Mouse (Mus musculus) liver, embryonic 14.5 days (tissue): ENCODE data around the gene Msi2.

Source experiments
- CTCF ChIP-seq: IDR thresholded peaks from 2 replicates; pipeline ENCODE4 v1.5.1; 2016; ENCODE audit warnings: antibody characterized with exemption, low read depth, control low read depth
- EP300 ChIP-seq: IDR thresholded peaks from 2 replicates; pipeline ENCODE4 v1.6.1; 2016; ENCODE audit warnings: antibody characterized with exemption, low read depth

- TF ChIP-seq CTCF (no peak), EP300 (no peak)
Measured at GRCm38 (mm10) chr11:88552385-88552784, 165.9 kb downstream of the Msi2 start.
